Mouse (Mus musculus): ENCODE results near the gene Serpina6. TPM values are rescaled to one million over a fixed set of nuclear protein-coding genes. Genes with fewer than 3 reads are reported as not detected.

The Serpina6 gene
- not detected in 2 replicates for polyA plus RNA-seq (2012; rRNA removed)

- no peaks in the 10 kb centered on the region for H3K27me3 ChIP-seq (ENCODE audit: control insufficient read depth, insufficient read depth, low read length)
- DNase-seq (ENCODE audit: low read depth in 1 of 2, low spot score in 2 of 2), result no peak
- H3K27ac ChIP-seq (ENCODE audit: insufficient read depth, low read length), result no peak within 1 kb of the TSS
- H3K4me3 ChIP-seq (ENCODE audit: extremely low read depth, insufficient read depth, insufficient read length), result no peak within 1 kb of the TSS
- TF ChIP-seq CTCF (IDR thresholded peaks at IDR 0.05; ENCODE audit: extremely low read depth, insufficient read depth, insufficient read length, insufficient replicate concordance), result no peak
- no peak for TF ChIP-seq POLR2A (IDR thresholded peaks at IDR 0.05; ENCODE audit: low read depth, low read length)
- WGBS, result 81% methylated on average over 9 of the region's 9 CpGs
- H3K36me3 ChIP-seq (ENCODE audit: control insufficient read depth, insufficient read depth, low read length), result no peaks in the 10 kb centered on the region
- no peaks in the 10 kb centered on the region for H3K4me1 ChIP-seq (ENCODE audit: control insufficient read depth, insufficient read depth, insufficient read length)
These were observed at the start of gene Serpina6 for GRCm38 (mm10) chr12:103656848-103657626. Gene Serpina6 (minus strand): TSS chr12:103657212.

GRCm38 (mm10) chr12:103706113-103706512, 49.1 kb upstream of the Serpina6 start:
- Histone ChIP-seq H3K27me3 (ENCODE audit: control insufficient read depth, insufficient read depth, low read length) (no peaks in the 10 kb centered on the region), H3K36me3 (ENCODE audit: control insufficient read depth, insufficient read depth, low read length) (no peaks in the 10 kb centered on the region), H3K4me1 (ENCODE audit: control insufficient read depth, insufficient read depth, insufficient read length) (no peaks in the 10 kb centered on the region), H3K4me3 (ENCODE audit: extremely low read depth, insufficient read depth, insufficient read length) (no peak overlapping the region), H3K27ac (ENCODE audit: insufficient read depth, low read length) (no peak overlapping the region)
- DNase-seq (ENCODE audit: low read depth in 1 of 2, low spot score in 2 of 2), result no peak
- no peak for TF ChIP-seq POLR2A (IDR thresholded peaks at IDR 0.05; ENCODE audit: low read depth, low read length)
- WGBS, result 69% methylated on average over 4 of the region's 4 CpGs

- DNase-seq (ENCODE audit: low read depth in 1 of 2, low spot score in 2 of 2), result no peak
- TF ChIP-seq CTCF (IDR thresholded peaks at IDR 0.05; ENCODE audit: extremely low read depth, insufficient read depth, insufficient read length, insufficient replicate concordance) (no peak), POLR2A (IDR thresholded peaks at IDR 0.05; ENCODE audit: low read depth, low read length) (no peak)
- Histone ChIP-seq H3K36me3 (ENCODE audit: control insufficient read depth, insufficient read depth, low read length) (no peaks in the 10 kb centered on the region), H3K27ac (ENCODE audit: insufficient read depth, low read length) (no peak overlapping the region), H3K27me3 (ENCODE audit: control insufficient read depth, insufficient read depth, low read length) (no peaks in the 10 kb centered on the region), H3K4me1 (ENCODE audit: control insufficient read depth, insufficient read depth, insufficient read length) (no peaks in the 10 kb centered on the region), H3K4me3 (ENCODE audit: extremely low read depth, insufficient read depth, insufficient read length) (no peak overlapping the region)
- WGBS, result 51% methylated on average over 2 of the region's 2 CpGs
These were observed 48.5 kb upstream of the Serpina6 start for GRCm38 (mm10) chr12:103705547-103705946.

GRCm38 (mm10) chr12:103700144-103700750, 43.2 kb upstream of the Serpina6 start:
- DNase-seq (ENCODE audit: low read depth in 1 of 2, low spot score in 2 of 2), result no peak
- 77% methylated on average over 4 of the region's 4 CpGs for WGBS
- Histone ChIP-seq H3K4me3 (ENCODE audit: extremely low read depth, insufficient read depth, insufficient read length) (no peak overlapping the region), H3K27me3 (ENCODE audit: control insufficient read depth, insufficient read depth, low read length) (no peaks in the 10 kb centered on the region), H3K4me1 (ENCODE audit: control insufficient read depth, insufficient read depth, insufficient read length) (no peaks in the 10 kb centered on the region), H3K36me3 (ENCODE audit: control insufficient read depth, insufficient read depth, low read length) (no peaks in the 10 kb centered on the region), H3K27ac (ENCODE audit: insufficient read depth, low read length) (no peak overlapping the region)
- TF ChIP-seq CTCF (IDR thresholded peaks at IDR 0.05; ENCODE audit: extremely low read depth, insufficient read depth, insufficient read length, insufficient replicate concordance) (no peak), POLR2A (IDR thresholded peaks at IDR 0.05; ENCODE audit: low read depth, low read length) (no peak)

- DNase-seq (ENCODE audit: low read depth in 1 of 2, low spot score in 2 of 2), result no peak
- TF ChIP-seq CTCF (IDR thresholded peaks at IDR 0.05; ENCODE audit: extremely low read depth, insufficient read depth, insufficient read length, insufficient replicate concordance) (no peak), POLR2A (IDR thresholded peaks at IDR 0.05; ENCODE audit: low read depth, low read length) (no peak)
- Histone ChIP-seq H3K36me3 (ENCODE audit: control insufficient read depth, insufficient read depth, low read length) (no peaks in the 10 kb centered on the region), H3K27ac (ENCODE audit: insufficient read depth, low read length) (no peak within 1 kb of the TSS), H3K4me1 (ENCODE audit: control insufficient read depth, insufficient read depth, insufficient read length) (no peaks in the 10 kb centered on the region), H3K27me3 (ENCODE audit: control insufficient read depth, insufficient read depth, low read length) (no peaks in the 10 kb centered on the region), H3K4me3 (ENCODE audit: extremely low read depth, insufficient read depth, insufficient read length) (no peak within 1 kb of the TSS)
- WGBS, result 87% methylated on average over 8 of the region's 8 CpGs
These were observed 38.4 kb upstream of the Serpina6 start, which contains the start of gene Serpina1f for GRCm38 (mm10) chr12:103695429-103695828. Gene Serpina1f (minus strand): TSS chr12:103695529.

GRCm38 (mm10) chr12:103688221-103688814, 31.3 kb upstream of the Serpina6 start:
- Histone ChIP-seq H3K27me3 (ENCODE audit: control insufficient read depth, insufficient read depth, low read length) (no peaks in the 10 kb centered on the region), H3K27ac (ENCODE audit: insufficient read depth, low read length) (no peak overlapping the region), H3K4me3 (ENCODE audit: extremely low read depth, insufficient read depth, insufficient read length) (no peak overlapping the region), H3K4me1 (ENCODE audit: control insufficient read depth, insufficient read depth, insufficient read length) (no peaks in the 10 kb centered on the region), H3K36me3 (ENCODE audit: control insufficient read depth, insufficient read depth, low read length) (no peaks in the 10 kb centered on the region)
- 18% methylated on average over 3 of the region's 3 CpGs for WGBS
- TF ChIP-seq CTCF (IDR thresholded peaks at IDR 0.05; ENCODE audit: extremely low read depth, insufficient read depth, insufficient read length, insufficient replicate concordance) (no peak), POLR2A (IDR thresholded peaks at IDR 0.05; ENCODE audit: low read depth, low read length) (no peak)
- no peak for DNase-seq (ENCODE audit: low read depth in 1 of 2, low spot score in 2 of 2)
